Mouse (Mus musculus) embryonic stem cell, embryonic (primary cell): ENCODE data around the gene 2310061I04Rik.

Experiments used
- CTCF ChIA-PET, 4 experiments: fragments of 300-600 bp in 2 of 4; fragments of 350-600 bp in 2 of 4; sonication (Branson Sonifier 250); formaldehyde crosslinking; loops; one replicate each; lab custom pipeline; 2022; ENCODE audit warnings: inconsistent platforms in 2 of 4; lab: Charles Lee
- POLR2A ChIA-PET, 4 experiments: fragments of 300-600 bp in 2 of 4; fragments of 350-600 bp in 2 of 4; sonication (Branson Sonifier 250); formaldehyde crosslinking; loops; one replicate each; lab custom pipeline; 2022; ENCODE audit warnings: antibody characterized with exemption in 4 of 4, inconsistent platforms in 1 of 4; lab: Charles Lee

The 2310061I04Rik gene

GRCm38 (mm10) chr17:35903343-35903991, 6.2 kb upstream of the 2310061I04Rik start:
- ChIA-PET CTCF (interaction anchor here in 1 of 4 experiments (0.8 kb wide), 1 partner anchor 337 kb away, joined by 3 read pairs; no protein-coding TSS in a partner anchor), POLR2A (interaction anchor here in 3 of 4 experiments (0.7 to 1.4 kb wide), 10 partner anchors 10 to 168 kb away, joined by 3 to 8 read pairs (median 4); partner anchors contain the start of genes Flot1 (in 1 of the 3), Mrps18b (in 1 of the 3) and Ppp1r10 (in 1 of the 3))

GRCm38 (mm10) chr17:35900636-35901035, 3.4 kb upstream of the 2310061I04Rik start:
- ChIA-PET POLR2A (interaction anchor here in 3 of 4 experiments (0.7 to 13.4 kb wide), 20 partner anchors 7 to 121 kb away, joined by 3 to 147 read pairs (median 8); partner anchors contain the start of genes Atat1 (in 2 of the 3), Mrps18b (in 2 of the 3), Ppp1r10 (in 2 of the 3) and Dhx16 (in 1 of the 3)), CTCF (no interaction called here)

GRCm38 (mm10) chr17:35897644-35898573, 678 bp upstream of the 2310061I04Rik start:
- ChIA-PET CTCF (interaction anchor here in 3 of 4 experiments (0.7 to 2.1 kb wide), 6 partner anchors 24 to 96 kb away, joined by 3 to 5 read pairs (median 3); no protein-coding TSS in a partner anchor), POLR2A (interaction anchor here (0.6 to 13.4 kb wide), 31 partner anchors 10 to 302 kb away, joined by 3 to 147 read pairs (median 7); partner anchors contain the start of genes Mdc1 (in 3 of the 4), Mrps18b (in 3 of the 4), Ppp1r10 (in 3 of the 4) and Atat1 (in 2 of the 4))

- ChIA-PET CTCF (interaction anchor here (0.5 to 4.5 kb wide), 26 partner anchors 8 to 173 kb away, joined by 3 to 28 read pairs (median 4); partner anchors contain the start of genes Dhx16 (in 2 of the 4), Flot1 (in 1 of the 4), Mdc1 (in 1 of the 4) and Mrps18b (in 1 of the 4)), POLR2A (interaction anchor here (0.5 to 6.9 kb wide), 84 partner anchors 7 to 753 kb away, joined by 3 to 73 read pairs (median 6); partner anchors contain the start of genes Dhx16 (in 3 of the 4), Mdc1 (in 3 of the 4), Mrps18b (in 3 of the 4) and Ppp1r10 (in 3 of the 4))
These were observed 9.5 kb downstream of the 2310061I04Rik start for GRCm38 (mm10) chr17:35887725-35888124.

- ChIA-PET CTCF (interaction anchor here in 2 of 4 experiments (0.5 to 2.1 kb wide), 2 partner anchors 10 to 449 kb away, joined by 3 to 7 read pairs; no protein-coding TSS in a partner anchor), POLR2A (interaction anchor here in 3 of 4 experiments (0.9 to 2.3 kb wide), 4 partner anchors 9 to 48 kb away, joined by 3 to 9 read pairs (median 4); no protein-coding TSS in a partner anchor)
These were observed 13.5 kb downstream of the 2310061I04Rik start for GRCm38 (mm10) chr17:35883777-35884176.

- ChIA-PET POLR2A (interaction anchor here in 3 of 4 experiments (0.7 to 6.9 kb wide), 28 partner anchors 7 to 1163 kb away, joined by 3 to 73 read pairs (median 4); partner anchors contain the start of genes Flot1 (in 3 of the 3), Ier3 (in 2 of the 3), Nrm (in 2 of the 3) and Gabbr1 (in 1 of the 3)), CTCF (interaction anchor here (0.6 to 2.1 kb wide), 4 partner anchors 9 to 24 kb away, joined by 4 to 12 read pairs (median 6); no protein-coding TSS in a partner anchor)
These were observed 14.3 kb downstream of the 2310061I04Rik start for GRCm38 (mm10) chr17:35882924-35883323.

GRCm38 (mm10) chr17:35879245-35880057, 17.8 kb downstream of the 2310061I04Rik start, which contains the start of gene Dhx16:
Gene Dhx16 (plus strand): TSS chr17:35879819.
- POLR2A ChIA-PET = interaction anchor here (0.6 to 6.9 kb wide), 52 partner anchors 8 to 285 kb away, joined by 3 to 73 read pairs (median 6); partner anchors contain the start of genes Mrps18b (in 4 of the 4), Ppp1r10 (in 4 of the 4), 2310061I04Rik (in 2 of the 4) and Ier3 (in 2 of the 4)
- CTCF ChIA-PET = interaction anchor here (0.6 to 2.7 kb wide), 38 partner anchors 8 to 1112 kb away, joined by 3 to 11 read pairs (median 3); partner anchors contain the start of genes Ppp1r18 (in 2 of the 4), Abcf1 (in 1 of the 4), Flot1 (in 1 of the 4) and Ier3 (in 1 of the 4)

GRCm38 (mm10) chr17:35874721-35875120, 22.5 kb downstream of the 2310061I04Rik start:
- CTCF ChIA-PET = interaction anchor here (0.6 to 3.4 kb wide), 41 partner anchors 10 to 295 kb away, joined by 3 to 58 read pairs (median 5); partner anchors contain the start of genes Ppp1r18 (in 3 of the 4), Nrm (in 2 of the 4), Ier3 (in 1 of the 4) and Mdc1 (in 1 of the 4)

GRCm38 (mm10) chr17:35873774-35874519, 23.3 kb downstream of the 2310061I04Rik start:
- POLR2A ChIA-PET = interaction anchor here (0.5 to 3.5 kb wide), 70 partner anchors 8 to 372 kb away, joined by 3 to 44 read pairs (median 4); partner anchors contain the start of genes Mdc1 (in 3 of the 4), Nrm (in 3 of the 4), Ier3 (in 2 of the 4) and Flot1 (in 1 of the 4)
- CTCF ChIA-PET = interaction anchor here (0.5 to 3.4 kb wide), 135 partner anchors 8 to 1908 kb away, joined by 3 to 58 read pairs (median 4); partner anchors contain the start of genes Ppp1r18 (in 4 of the 4), Ier3 (in 3 of the 4), Mdc1 (in 3 of the 4) and 2310061I04Rik (in 2 of the 4)

More at GRCm38 (mm10) chr17:35874721-35875120, 22.5 kb downstream of the 2310061I04Rik start:
- POLR2A ChIA-PET = interaction anchor here (0.5 to 3.5 kb wide), 35 partner anchors 10 to 137 kb away, joined by 3 to 44 read pairs (median 5); partner anchors contain the start of genes Mdc1 (in 3 of the 4), Nrm (in 2 of the 4), Ier3 (in 1 of the 4) and Mrps18b (in 1 of the 4)

- CTCF ChIA-PET = interaction anchor here (0.6 to 2.9 kb wide), 10 partner anchors 8 to 132 kb away, joined by 3 to 9 read pairs (median 4); no protein-coding TSS in a partner anchor
These were observed 26.1 kb downstream of the 2310061I04Rik start for GRCm38 (mm10) chr17:35870884-35871696.

GRCm38 (mm10) chr17:35870151-35870883, 26.9 kb downstream of the 2310061I04Rik start:
- POLR2A ChIA-PET = interaction anchor here (0.6 to 19.8 kb wide), 35 partner anchors 9 to 959 kb away, joined by 3 to 490 read pairs (median 4); partner anchors contain the start of genes Nrm (in 4 of the 4), Mdc1 (in 3 of the 4), Dhx16 (in 2 of the 4) and Flot1 (in 2 of the 4)
- CTCF ChIA-PET = interaction anchor here (0.6 to 2.9 kb wide), 13 partner anchors 9 to 131 kb away, joined by 3 to 11 read pairs (median 5); no protein-coding TSS in a partner anchor

More at GRCm38 (mm10) chr17:35870884-35871696, 26.1 kb downstream of the 2310061I04Rik start:
- POLR2A ChIA-PET = interaction anchor here (0.6 to 19.8 kb wide), 28 partner anchors 9 to 60 kb away, joined by 3 to 490 read pairs (median 5); partner anchors contain the start of genes Nrm (in 4 of the 4), Mdc1 (in 3 of the 4), Dhx16 (in 2 of the 4) and Flot1 (in 2 of the 4)

- CTCF ChIA-PET = interaction anchor here in 3 of 4 experiments (0.7 to 2.9 kb wide), 12 partner anchors 11 to 285 kb away, joined by 3 to 11 read pairs (median 4); partner anchors contain the start of gene Mdc1 (in 1 of the 3)
- POLR2A ChIA-PET = interaction anchor here (0.7 to 19.8 kb wide), 31 partner anchors 9 to 135 kb away, joined by 3 to 490 read pairs (median 5); partner anchors contain the start of genes Ier3 (in 3 of the 4), Mdc1 (in 3 of the 4), 2310061I04Rik (in 1 of the 4) and Dhx16 (in 1 of the 4)
These were observed 27.7 kb downstream of the 2310061I04Rik start for GRCm38 (mm10) chr17:35869346-35870067.
